Mouse (Mus musculus) right cerebral cortex, adult 2 months (tissue): ENCODE data around the gene Tcf7l1.
A peak's percentile ranks its signal among the peaks of the same experiment; 100 is the strongest.

Source experiments
- DNase-seq, 2 experiments: peaks; one replicate each; pipeline ENCODE4 v3.0.0; 2021 to 2022; ENCODE audit warnings: low spot score in 2 of 2

Tcf7l1 gene

DNA sequence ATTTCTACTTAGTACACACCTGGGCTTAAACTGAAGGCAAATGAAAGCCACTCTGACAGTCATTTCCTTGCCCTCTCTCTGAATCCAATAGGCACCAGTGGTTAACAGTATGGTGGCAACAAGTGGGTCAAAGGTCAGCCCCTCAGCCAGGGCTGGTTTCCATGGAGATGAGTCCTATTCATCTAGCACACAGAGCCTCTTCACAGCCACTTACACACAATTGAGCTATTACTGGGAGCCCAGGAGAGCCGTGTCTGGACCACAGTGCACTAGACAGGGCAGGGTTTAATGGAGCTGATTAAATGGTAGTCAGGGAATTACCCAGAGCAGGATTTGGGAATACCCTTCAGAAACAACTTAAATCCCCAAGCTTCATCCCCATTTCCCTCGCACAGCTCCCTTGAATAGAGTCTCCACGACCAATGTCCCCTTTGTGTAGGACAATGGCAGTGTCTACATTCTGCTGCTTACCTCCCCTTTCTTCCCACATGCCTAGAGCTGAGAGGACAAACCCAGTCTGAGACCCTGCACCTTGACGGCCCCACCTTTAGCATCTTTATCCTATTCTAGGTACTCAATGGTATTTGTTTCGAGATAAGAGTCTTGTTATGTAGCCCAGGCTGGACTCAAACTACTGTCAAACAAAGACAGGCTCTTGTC lies 89.5 kb downstream of the Tcf7l1 start:
- DNase-seq = no peak

GRCm38 (mm10) chr6:72698559-72698958 lies 90.5 kb downstream of the Tcf7l1 start:
- no peak for DNase-seq

DNA sequence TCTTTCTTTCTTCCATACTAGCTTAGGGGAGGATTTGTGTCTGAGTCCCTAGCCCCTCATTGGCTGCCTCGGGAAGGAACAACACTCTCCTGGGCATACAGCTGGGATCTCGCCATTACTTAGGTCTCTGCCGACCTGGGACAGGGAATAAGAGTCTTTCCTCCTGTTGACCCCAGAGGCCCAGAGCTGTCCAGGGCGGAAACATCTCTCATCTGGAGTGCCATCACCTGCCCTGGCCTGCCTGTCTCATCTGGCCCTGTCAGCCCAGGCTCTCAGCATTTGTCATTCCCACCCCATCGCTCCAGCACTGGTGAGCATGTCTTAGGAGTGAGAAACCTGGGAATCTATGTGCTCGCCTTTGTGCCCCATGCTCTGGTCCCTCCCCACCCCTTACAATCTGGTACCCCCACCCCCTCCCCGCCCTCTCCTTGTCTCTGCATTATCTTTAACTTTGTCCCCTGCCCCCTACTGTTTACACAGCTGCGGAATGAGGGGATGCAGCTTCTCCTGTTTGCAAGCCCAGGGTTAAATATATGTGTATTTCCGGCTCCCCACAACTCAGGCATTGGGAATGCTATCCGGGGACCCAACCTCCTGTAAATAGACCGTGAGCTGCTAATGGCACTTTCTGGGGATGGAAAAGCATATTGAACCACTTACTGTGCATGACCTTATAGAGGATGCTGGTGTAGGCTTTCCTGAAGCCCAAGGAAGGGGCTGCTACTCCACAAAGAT lies 92.3 kb downstream of the Tcf7l1 start:
- DNase-seq = no peak

DNA sequence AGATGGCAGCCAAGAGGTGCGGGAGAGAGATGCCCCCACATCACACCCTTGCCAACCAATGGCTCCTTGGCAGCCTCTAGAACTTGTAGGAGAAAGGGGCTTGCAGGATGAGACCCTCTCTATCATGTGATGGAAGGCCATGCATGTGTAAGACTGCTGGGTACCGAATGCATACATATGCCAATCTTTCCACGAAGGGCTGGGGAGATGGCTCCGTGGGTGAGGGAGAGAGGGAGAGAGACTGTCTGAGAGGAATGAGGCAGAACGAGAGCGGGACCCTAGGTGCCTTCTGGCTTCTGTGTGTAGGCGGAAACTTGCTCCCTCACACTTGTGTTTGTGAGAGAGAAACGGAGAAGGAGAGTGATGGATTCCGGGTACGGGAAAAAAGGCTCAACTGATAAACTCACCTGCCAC lies 94.3 kb downstream of the Tcf7l1 start:
- DNase-seq = no peak

GRCm38 (mm10) chr6:72694047-72694790 lies 94.8 kb downstream of the Tcf7l1 start:
- DNase-seq = no peak

- no peak for DNase-seq
These were observed 96.6 kb downstream of the Tcf7l1 start for GRCm38 (mm10) chr6:72692469-72692868.

DNA sequence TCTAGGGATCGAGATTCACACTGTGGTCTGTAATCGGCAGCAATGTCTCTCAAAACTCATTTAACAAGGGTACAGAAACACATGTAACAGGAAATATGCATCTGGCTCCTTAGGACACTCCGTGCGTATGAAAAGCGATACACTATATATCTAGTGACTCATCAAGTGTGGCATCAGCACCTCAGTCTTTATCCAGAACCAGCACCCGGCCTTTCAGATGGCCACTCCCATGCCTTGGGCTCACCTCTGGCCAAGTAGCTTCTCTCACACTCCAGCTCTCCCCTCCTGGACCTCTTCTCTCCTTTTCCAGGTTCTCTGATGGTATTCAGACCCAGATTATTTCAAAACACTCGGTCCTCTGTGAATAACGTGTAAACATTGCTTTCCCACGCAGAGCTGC lies 97.5 kb downstream of the Tcf7l1 start:
- no peak for DNase-seq

DNA sequence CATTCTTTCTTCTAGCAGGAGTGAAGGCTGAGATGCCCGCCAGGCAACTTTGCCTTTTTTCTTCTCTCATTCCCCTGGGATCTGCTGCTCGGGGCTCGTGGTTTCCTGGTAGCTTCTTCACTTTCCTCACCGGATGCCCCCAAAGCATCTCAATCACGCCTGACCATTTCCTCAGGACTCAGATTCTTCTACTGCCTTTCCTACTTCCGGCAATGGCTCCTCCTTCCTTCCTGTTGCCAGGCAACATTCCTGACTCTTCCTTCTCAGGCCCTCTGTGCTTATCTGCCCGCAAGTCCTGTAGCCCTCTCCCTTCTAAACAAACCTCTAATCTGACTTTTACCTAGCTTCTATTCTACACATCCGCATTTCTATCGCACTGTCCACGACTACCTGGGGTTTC lies 98.5 kb downstream of the Tcf7l1 start:
- no peak for DNase-seq

- no peak for DNase-seq
These were observed 99.1 kb downstream of the Tcf7l1 start for GRCm38 (mm10) chr6:72690001-72690400.

- no peak for DNase-seq
These were observed 100.0 kb downstream of the Tcf7l1 start for GRCm38 (mm10) chr6:72689046-72689445.

GRCm38 (mm10) chr6:72685165-72685564 lies 103.9 kb downstream of the Tcf7l1 start:
- peak; percentile 26 to 45 for DNase-seq

DNA sequence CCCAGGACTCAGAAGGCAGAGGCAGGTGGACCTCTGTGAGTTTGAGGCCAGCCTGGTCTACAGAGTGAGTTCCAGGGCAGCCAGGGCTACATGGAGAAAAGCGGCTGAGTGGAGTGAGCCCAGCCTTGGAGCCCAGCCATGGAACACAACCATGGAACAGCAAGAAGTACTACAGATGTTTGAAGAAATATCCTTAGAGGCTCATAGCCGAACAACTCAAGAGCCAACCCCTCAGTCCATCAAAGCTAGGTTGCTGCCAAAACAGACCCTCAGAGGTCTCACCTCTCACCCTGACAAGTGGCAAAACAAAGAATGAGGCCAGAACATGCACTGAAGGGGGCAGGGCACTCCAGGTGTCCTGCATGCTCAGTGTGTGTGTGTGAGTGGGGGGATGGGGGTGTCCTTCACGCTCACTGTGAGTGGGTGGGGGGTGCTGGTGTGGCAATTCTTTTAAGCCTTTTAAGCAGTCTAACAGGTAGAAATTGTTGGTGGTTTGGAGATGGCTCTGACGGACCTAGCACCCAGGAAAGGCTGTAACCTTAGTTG lies 104.7 kb downstream of the Tcf7l1 start:
- no peak for DNase-seq

GRCm38 (mm10) chr6:72682238-72682637 lies 106.8 kb downstream of the Tcf7l1 start:
- DNase-seq = no peak

GRCm38 (mm10) chr6:72680936-72681335 lies 108.1 kb downstream of the Tcf7l1 start:
- DNase-seq = no peak

DNA sequence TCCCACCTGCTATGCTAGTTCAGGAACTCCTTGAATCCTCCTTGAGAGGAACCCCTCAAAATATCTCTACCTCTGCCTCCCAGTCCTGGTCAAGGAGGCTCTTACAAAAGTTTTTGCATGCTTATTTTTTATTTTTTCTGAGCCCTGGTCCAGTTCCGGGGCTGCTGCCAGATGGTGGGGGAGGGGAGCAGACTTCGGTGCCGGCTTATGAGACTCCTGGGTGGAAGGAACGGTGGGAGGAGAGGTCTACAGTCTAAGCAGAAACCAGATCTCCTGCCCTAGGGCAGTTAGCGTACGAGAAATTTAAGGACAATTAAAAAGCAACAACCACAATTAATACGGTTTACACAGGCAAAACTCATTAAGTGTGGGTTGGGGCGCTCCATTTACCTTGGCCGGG lies 110.4 kb downstream of the Tcf7l1 start:
- no peak for DNase-seq

DNA sequence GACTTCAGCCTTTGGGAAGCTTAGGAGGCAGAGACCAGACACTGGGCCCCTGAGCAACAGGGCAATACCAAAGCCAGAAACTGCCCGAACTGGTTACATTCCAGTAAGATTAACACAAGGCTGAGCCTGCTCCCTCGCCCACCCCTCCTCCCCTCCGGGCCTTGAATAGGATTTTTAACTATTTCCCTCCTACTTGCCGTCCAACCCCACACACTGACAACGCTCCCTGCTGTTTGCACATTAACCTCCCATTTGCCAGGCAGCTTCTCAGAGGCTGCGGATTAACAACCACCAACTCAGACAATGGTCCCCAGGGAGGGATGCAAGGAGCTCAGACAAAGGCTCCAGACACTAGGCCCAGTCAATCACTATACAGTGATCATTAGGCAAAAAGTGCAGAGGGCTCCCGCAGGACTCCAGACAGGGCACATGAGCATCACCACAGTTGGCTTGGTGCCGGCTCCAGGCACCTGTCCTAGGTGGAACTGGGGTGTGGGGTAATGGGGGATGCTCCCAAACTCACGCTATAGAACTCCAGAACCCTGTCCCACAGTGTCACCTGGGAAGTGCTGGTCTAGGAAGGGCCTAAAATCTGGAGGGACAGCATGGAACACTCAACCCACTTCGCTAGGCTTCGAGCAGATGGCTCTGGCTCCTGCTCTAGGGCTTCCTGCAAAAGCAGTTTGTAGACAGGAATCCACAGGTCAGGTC lies 111.4 kb downstream of the Tcf7l1 start:
- no peak for DNase-seq

GRCm38 (mm10) chr6:72677079-72677478 lies 112.0 kb downstream of the Tcf7l1 start:
- no peak for DNase-seq

GRCm38 (mm10) chr6:72676376-72676775 lies 112.7 kb downstream of the Tcf7l1 start:
- DNase-seq = no peak

- DNase-seq = no peak
These were observed 115.3 kb downstream of the Tcf7l1 start for GRCm38 (mm10) chr6:72673751-72674150.

GRCm38 (mm10) chr6:72671129-72671528 lies 117.9 kb downstream of the Tcf7l1 start:
- no peak for DNase-seq

- peak; percentile 62 to 65 for DNase-seq
These were observed 122.0 kb downstream of the Tcf7l1 start for GRCm38 (mm10) chr6:72667021-72667420.

DNA sequence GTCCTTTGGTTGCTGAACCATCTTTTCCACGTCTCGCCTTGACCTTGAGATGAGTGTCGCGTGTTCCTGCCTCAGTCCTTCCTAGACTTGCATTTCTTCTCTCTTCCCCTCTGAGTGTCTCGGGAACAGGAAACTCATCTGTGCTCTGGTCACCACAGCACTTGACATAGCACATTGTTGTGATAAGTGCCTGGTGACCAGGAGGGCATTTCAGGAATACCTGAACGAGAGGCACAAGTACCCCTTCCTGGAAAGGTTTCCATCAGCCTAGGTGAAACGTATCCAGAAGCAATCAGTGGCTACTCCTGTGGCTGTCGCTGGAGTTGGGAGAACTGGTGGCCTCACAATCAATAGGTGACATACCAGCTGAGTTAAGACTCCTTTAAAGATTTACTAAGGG lies 124.8 kb downstream of the Tcf7l1 start:
- DNase-seq = no peak
